Mouse (Mus musculus) liver, embryonic 11.5 days (tissue): Measurements from ENCODE around the gene Reck. TPM values are rescaled to one million over a fixed set of nuclear protein-coding genes. Genes with fewer than 3 reads are reported as not detected.

Source experiments
- ATAC-seq: fragments of 200-750 bp; cut with Nextera tagmentation; replicated peaks from 2 replicates; pipeline ENCODE4 v1.8.0; 2017; ENCODE audit warnings: moderate number of reproducible peaks, mild to moderate bottlenecking, moderate TSS enrichment, moderate library complexity; ENCODE audit not compliant: low FRiP score
- DNase-seq: peaks from one replicate; pipeline ENCODE4 v3.0.0-alpha.2; 2017; ENCODE audit warnings: low spot score
- H3K27ac ChIP-seq: fragments of 300-500 bp; sonication (generic); 2 replicates; pipeline ENCODE4 v1.5.1; 2014; ENCODE audit warnings: mild to moderate bottlenecking, low read depth, low read length, control low read depth
- H3K27me3 ChIP-seq: fragments of 300-500 bp; sonication (generic); replicated peaks from 2 replicates; pipeline ENCODE4 v1.6.1; 2014; ENCODE audit warnings: low read length, mixed read lengths; ENCODE audit not compliant: control insufficient read depth, insufficient read depth
- H3K36me3 ChIP-seq: fragments of 300-500 bp; sonication (generic); 2 replicates; pipeline ENCODE4 v1.6.1; 2014; ENCODE audit warnings: mild to moderate bottlenecking, low read length, moderate library complexity, mixed read lengths; ENCODE audit not compliant: control insufficient read depth, insufficient read depth
- H3K4me1 ChIP-seq: fragments of 300-500 bp; sonication (generic); replicated peaks from 2 replicates; pipeline ENCODE4 v1.6.1; 2014; ENCODE audit warnings: low read length, mixed read lengths; ENCODE audit not compliant: control insufficient read depth, insufficient read depth
- H3K4me2 ChIP-seq: fragments of 300-500 bp; sonication (generic); 2 replicates; pipeline ENCODE4 v1.6.1; 2014; ENCODE audit warnings: mild to moderate bottlenecking, control low read depth, moderate library complexity
- H3K4me3 ChIP-seq: fragments of 300-500 bp; sonication (generic); 2 replicates; pipeline ENCODE4 v1.5.1; 2014; ENCODE audit warnings: low read depth, low read length, control low read depth
- H3K9ac ChIP-seq: fragments of 300-500 bp; sonication (generic); 2 replicates; pipeline ENCODE4 v1.6.1; 2014; ENCODE audit warnings: low read depth, low read length, control low read depth
- H3K9me3 ChIP-seq: fragments of 300-500 bp; sonication (generic); 2 replicates; pipeline ENCODE4 v1.6.1; 2016; ENCODE audit warnings: low read length, inconsistent platforms, mixed read lengths; ENCODE audit not compliant: control insufficient read depth
- WGBS: fragments of 180-500 bp; shearing (Covaris S2); extraction: QIAGEN DNeasy Blood & Tissue Kit; methylation state at CpG from one replicate; pipeline ENCODE4 v1.1.7; 2014; 5-methylcytosine and 5-hydroxymethylcytosine counted together
- polyA plus RNA-seq: library from polyadenylated mRNA; unstranded; fragments of >200 nt; fragmentation: Nextera tagmentation; extraction: Ambion mirVana; gene quantifications from 2 replicates; pipeline ENCODE4 v1.2.1, GENCODE M21; 2014

The Reck gene
- polyA plus RNA-seq: 9.1 and 9.6 TPM in 2 replicates

- peak within 1 kb of the TSS; percentile 90 for H3K4me3 ChIP-seq
- under 1% methylated on average over 71 of the region's 73 CpGs for WGBS
- no peaks in the 10 kb centered on the region for H3K27me3 ChIP-seq
- ATAC-seq (peak; percentile 87), DNase-seq (peak; percentile 93)
- no peaks in the 10 kb centered on the region for H3K9me3 ChIP-seq
- H3K4me2 ChIP-seq: peak within 1 kb of the TSS; percentile 99
- peaks cover 5% of the 10 kb centered on the region; the same call in 1 of the 2 replicates for H3K4me1 ChIP-seq
- H3K27ac ChIP-seq: peak within 1 kb of the TSS; percentile 47
- no peaks in the 10 kb centered on the region for H3K36me3 ChIP-seq
- H3K9ac ChIP-seq: peak within 1 kb of the TSS; percentile 75
Observed at GRCm38 (mm10) chr4:43875160-43875918, at the start of gene Reck. Gene Reck, plus strand, starts transcription at chr4:43875530.

- no peaks in the 10 kb centered on the region for H3K9me3 ChIP-seq
- no peak for ATAC-seq
- 89% methylated on average over 4 of the region's 4 CpGs for WGBS
Observed at GRCm38 (mm10) chr4:43828806-43829205, 46.5 kb upstream of the Reck start.

GRCm38 (mm10) chr4:43832031-43832430 lies 43.3 kb upstream of the Reck start:
- Histone ChIP-seq H3K27me3 (no peaks in the 10 kb centered on the region), H3K9ac (no peak overlapping the region), H3K36me3 (no peaks in the 10 kb centered on the region), H3K4me3 (no peak overlapping the region), H3K4me2 (no peak overlapping the region), H3K9me3 (no peaks in the 10 kb centered on the region), H3K4me1 (no peaks in the 10 kb centered on the region), H3K27ac (no peak overlapping the region)
- ATAC-seq: no peak
- 67% methylated on average over 5 of the region's 5 CpGs for WGBS
- peak; percentile 22 for DNase-seq

More at GRCm38 (mm10) chr4:43828806-43829205, 46.5 kb upstream of the Reck start:
- Histone ChIP-seq H3K4me2 (no peak overlapping the region), H3K4me3 (no peak overlapping the region), H3K27me3 (no peaks in the 10 kb centered on the region), H3K4me1 (no peaks in the 10 kb centered on the region), H3K9ac (no peak overlapping the region), H3K27ac (no peak overlapping the region), H3K36me3 (no peaks in the 10 kb centered on the region)
- no peak for DNase-seq

- no peak overlapping the region for H3K4me3 ChIP-seq
- DNase-seq: no peak
- H3K27me3 ChIP-seq: no peaks in the 10 kb centered on the region
- 67% methylated on average over 5 of the region's 5 CpGs for WGBS
- no peak for ATAC-seq
- no peaks in the 10 kb centered on the region for H3K4me1 ChIP-seq
- H3K9me3 ChIP-seq: no peaks in the 10 kb centered on the region
- H3K9ac ChIP-seq: no peak overlapping the region
- no peak overlapping the region for H3K27ac ChIP-seq
- no peak overlapping the region for H3K4me2 ChIP-seq
- H3K36me3 ChIP-seq: no peaks in the 10 kb centered on the region
Observed at GRCm38 (mm10) chr4:43833752-43834151, 41.6 kb upstream of the Reck start.

GRCm38 (mm10) chr4:43834749-43835148 lies 40.6 kb upstream of the Reck start:
- H3K4me1 ChIP-seq: no peaks in the 10 kb centered on the region
- no peaks in the 10 kb centered on the region for H3K36me3 ChIP-seq
- H3K9ac ChIP-seq: no peak overlapping the region
- DNase-seq (no peak), ATAC-seq (no peak)
- H3K9me3 ChIP-seq: no peaks in the 10 kb centered on the region
- H3K27me3 ChIP-seq: no peaks in the 10 kb centered on the region
- WGBS: 51% methylated on average over 4 of the region's 4 CpGs
- H3K4me3 ChIP-seq: no peak overlapping the region
- no peak overlapping the region for H3K4me2 ChIP-seq
- no peak overlapping the region for H3K27ac ChIP-seq

GRCm38 (mm10) chr4:43838326-43838725 lies 37.0 kb upstream of the Reck start:
- ATAC-seq (no peak), DNase-seq (no peak)
- Histone ChIP-seq H3K27me3 (no peaks in the 10 kb centered on the region), H3K4me1 (no peaks in the 10 kb centered on the region), H3K9me3 (no peaks in the 10 kb centered on the region), H3K27ac (no peak overlapping the region), H3K9ac (no peak overlapping the region), H3K4me2 (no peak overlapping the region), H3K4me3 (no peak overlapping the region), H3K36me3 (no peaks in the 10 kb centered on the region)
- WGBS: 63% methylated on average over 3 of the region's 3 CpGs

- no peaks in the 10 kb centered on the region for H3K9me3 ChIP-seq
- DNase-seq (no peak), ATAC-seq (no peak)
- H3K27me3 ChIP-seq: no peaks in the 10 kb centered on the region
- no peak within 1 kb of the TSS for H3K4me3 ChIP-seq
- no peak within 1 kb of the TSS for H3K4me2 ChIP-seq
- H3K4me1 ChIP-seq: no peaks in the 10 kb centered on the region
- no peak within 1 kb of the TSS for H3K27ac ChIP-seq
- H3K36me3 ChIP-seq: no peaks in the 10 kb centered on the region
- H3K9ac ChIP-seq: no peak within 1 kb of the TSS
- WGBS: 61% methylated on average over 1 of the region's 1 CpGs
Observed at GRCm38 (mm10) chr4:43840101-43840500, 35.2 kb upstream of the Reck start, which contains the start of gene Olfr157. Gene Olfr157, minus strand, starts transcription at chr4:43840201.

GRCm38 (mm10) chr4:43851265-43851664 lies 24.1 kb upstream of the Reck start, which contains the start of gene Olfr155:
Gene Olfr155, plus strand, starts transcription at chr4:43851565.
- ATAC-seq: no peak
- 85% methylated on average over 6 of the region's 6 CpGs for WGBS
- H3K4me1 ChIP-seq: no peaks in the 10 kb centered on the region

GRCm38 (mm10) chr4:43854101-43854500 lies 21.2 kb upstream of the Reck start:
- H3K4me3 ChIP-seq: no peak overlapping the region

More at GRCm38 (mm10) chr4:43851265-43851664, 24.1 kb upstream of the Reck start, which contains the start of gene Olfr155:
- H3K36me3 ChIP-seq: no peaks in the 10 kb centered on the region
- H3K4me2 ChIP-seq: no peak within 1 kb of the TSS
- no peak within 1 kb of the TSS for H3K27ac ChIP-seq
- no peak for DNase-seq
- H3K27me3 ChIP-seq: no peaks in the 10 kb centered on the region
- no peaks in the 10 kb centered on the region for H3K9me3 ChIP-seq
- no peak within 1 kb of the TSS for H3K4me3 ChIP-seq
- H3K9ac ChIP-seq: no peak within 1 kb of the TSS

More at GRCm38 (mm10) chr4:43854101-43854500, 21.2 kb upstream of the Reck start:
- Histone ChIP-seq H3K4me1 (no peaks in the 10 kb centered on the region), H3K4me2 (no peak overlapping the region), H3K36me3 (no peaks in the 10 kb centered on the region), H3K9ac (no peak overlapping the region), H3K9me3 (no peaks in the 10 kb centered on the region), H3K27ac (no peak overlapping the region), H3K27me3 (no peaks in the 10 kb centered on the region)
- DNase-seq (no peak), ATAC-seq (no peak)
- 69% methylated on average over 8 of the region's 8 CpGs for WGBS
